Mouse (Mus musculus): ENCODE measurements at regions not wholly inside any gene's neighbourhood (a gene's known extent, or its start where the extent isn't known, plus 50 kb on each side); places are given as distances from the start of the nearest gene placed in this dataset.
"Not testable (repeated sequence)": the region's sequence is repeated elsewhere in the genome, so short reads cannot be mapped to it uniquely, and the experiment has no call there.

DNA sequence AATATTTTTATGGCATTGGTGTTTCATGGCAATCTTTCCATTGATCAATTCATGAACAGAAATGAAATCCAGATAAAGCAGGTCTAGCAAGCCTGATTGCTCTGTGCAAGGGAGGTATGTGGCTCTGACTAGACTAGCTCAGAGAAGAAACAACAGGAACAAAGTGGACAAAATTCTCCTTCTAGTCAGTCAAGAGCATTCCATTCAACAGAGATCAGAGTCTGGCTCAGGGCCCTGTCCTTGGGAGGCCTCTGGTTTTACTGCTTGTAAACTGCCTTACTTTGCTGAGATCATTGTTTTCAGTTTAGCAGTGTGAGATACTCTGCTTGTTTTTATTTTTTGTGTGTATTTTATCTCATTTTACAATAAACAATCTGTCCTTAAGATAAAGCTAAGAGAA is 607.2 kb downstream of the Anxa1 start (continued):
- no peak for TF ChIP-seq EP300 (IDR thresholded peaks at IDR 0.05; ENCODE audit: low read depth in 1 of 2, low read length in 2 of 2)
- no peak for TF ChIP-seq POLR2AphosphoS5 (IDR thresholded peaks at IDR 0.05; ENCODE audit: borderline replicate concordance, low read depth, low read length)
- no peak for TF ChIP-seq MAFK (IDR thresholded peaks at IDR 0.05; ENCODE audit: borderline replicate concordance, low read depth, low read length)
- no peak for TF ChIP-seq MAX (IDR thresholded peaks at IDR 0.05; ENCODE audit: low read length)
- TF ChIP-seq ZNF384 (IDR thresholded peaks at IDR 0.05; ENCODE audit: low read depth, low read length): no peak

DNA sequence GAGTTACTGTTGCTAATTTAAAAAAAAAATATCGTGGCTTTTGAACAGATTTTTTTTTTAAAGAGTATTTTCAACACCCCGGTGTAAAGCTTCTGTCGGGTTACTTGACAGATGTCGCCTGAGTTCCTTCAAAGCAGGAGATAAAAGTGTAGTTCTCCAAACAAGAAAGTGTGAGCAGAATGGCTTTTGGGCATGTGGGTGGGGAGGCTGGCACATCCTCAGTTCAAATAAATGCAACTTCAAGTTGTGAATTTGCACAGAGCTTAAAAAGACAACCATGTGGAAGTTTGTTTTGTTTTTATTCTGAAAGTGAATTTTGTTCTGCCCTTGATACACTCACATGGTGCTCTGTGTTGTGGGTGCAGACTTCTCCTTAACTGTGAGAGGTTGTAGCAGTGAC is 612.9 kb downstream of the Anxa1 start:
- no peak for TF ChIP-seq E2F4 (IDR thresholded peaks at IDR 0.05; ENCODE audit: borderline replicate concordance, low read depth, low read length)
- Histone ChIP-seq H3K27me3 (ENCODE audit: control insufficient read depth in 1 of 2, insufficient read depth in 2 of 2, low read length in 2 of 2) (no peaks in the 10 kb centered on the region), H3K36me3 (ENCODE audit: control insufficient read depth in 1 of 2, insufficient read depth in 2 of 2, low read length in 2 of 2) (no peaks in the 10 kb centered on the region), H3K79me2 (ENCODE audit: control insufficient read depth, insufficient read depth, low read length, poor library complexity) (no peaks in the 10 kb centered on the region), H3K9me3 (replicated peaks; ENCODE audit: insufficient read depth, low read length) (no peaks in the 10 kb centered on the region), H3K27ac (ENCODE audit: control insufficient read depth, low read depth, low read length) (no peak overlapping the region), H3K4me3 (ENCODE audit: control insufficient read depth in 1 of 2, insufficient read depth in 1 of 2, low read depth in 2 of 2, low read length in 2 of 2) (no peak overlapping the region), H3K9ac (ENCODE audit: control insufficient read depth, low read depth, low read length, poor library complexity, severe bottlenecking) (no peak overlapping the region), H3K4me1 (ENCODE audit: control insufficient read depth in 1 of 2, insufficient read depth in 2 of 2, low read length in 2 of 2) (no peaks in the 10 kb centered on the region)
- no peak for DNase-seq (ENCODE audit: low read depth, low spot score)

DNA sequence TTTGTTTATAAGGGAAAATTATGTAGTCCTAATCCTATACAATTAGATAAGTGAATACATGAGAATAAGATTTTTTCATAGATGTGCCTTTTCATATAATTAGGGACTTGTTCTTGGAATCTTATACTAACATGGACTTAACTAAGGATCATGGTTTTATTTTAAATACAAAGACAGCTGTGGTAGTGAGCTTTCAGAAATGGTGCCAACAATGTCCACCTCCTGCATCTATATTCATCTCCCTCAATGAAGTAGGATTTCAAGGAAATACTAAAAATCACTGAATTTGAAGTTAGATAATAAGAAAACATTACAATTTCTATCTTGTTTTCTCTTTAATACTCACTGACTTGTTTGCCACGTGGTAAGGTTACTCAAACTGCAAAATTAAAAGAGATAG is 619.8 kb downstream of the Anxa1 start:
- no peaks in the 10 kb centered on the region for H3K36me3 ChIP-seq (ENCODE audit: control insufficient read depth in 1 of 2, insufficient read depth in 2 of 2, low read length in 2 of 2)
- H3K27me3 ChIP-seq (ENCODE audit: control insufficient read depth in 1 of 2, insufficient read depth in 2 of 2, low read length in 2 of 2): no peaks in the 10 kb centered on the region
- no peaks in the 10 kb centered on the region for H3K79me2 ChIP-seq (ENCODE audit: control insufficient read depth, insufficient read depth, low read length, poor library complexity)
- H3K9ac ChIP-seq (ENCODE audit: control insufficient read depth, low read depth, low read length, poor library complexity, severe bottlenecking): no peak overlapping the region
- TF ChIP-seq MEF2A (IDR thresholded peaks at IDR 0.05; ENCODE audit: extremely low read depth, insufficient replicate concordance, low read depth, low read length, poor library complexity, severe bottlenecking): no peak
- TF ChIP-seq ELF1 (IDR thresholded peaks at IDR 0.05; ENCODE audit: low read depth, low read length): no peak
- no peak for TF ChIP-seq SIN3A (IDR thresholded peaks at IDR 0.05; ENCODE audit: low read length)
- TF ChIP-seq HCFC1 (IDR thresholded peaks at IDR 0.05; ENCODE audit: low read depth, low read length): no peak
- TF ChIP-seq KAT2A (conservative IDR thresholded peaks at IDR 0.05; ENCODE audit: low read depth, low read length): no peak
- no peak for TF ChIP-seq BHLHE40 (IDR thresholded peaks at IDR 0.05; ENCODE audit: borderline replicate concordance, low read depth, low read length)
- no peak for TF ChIP-seq USF2 (IDR thresholded peaks at IDR 0.05; ENCODE audit: borderline replicate concordance in 1 of 2, insufficient read depth in 1 of 2, low read depth in 1 of 2, low read length in 2 of 2)
- no peak for TF ChIP-seq MAX (IDR thresholded peaks at IDR 0.05; ENCODE audit: low read length)
- TF ChIP-seq E2F4 (IDR thresholded peaks at IDR 0.05; ENCODE audit: borderline replicate concordance, low read depth, low read length): no peak
- no peak for TF ChIP-seq CTCF (IDR thresholded peaks at IDR 0.05 in 2 of 3, conservative IDR thresholded peaks at IDR 0.05 in 1 of 3; ENCODE audit: control insufficient read depth in 1 of 3, insufficient read depth in 1 of 3, low read depth in 2 of 3, low read length in 3 of 3, poor library complexity in 1 of 3, severe bottlenecking in 1 of 3)
- no peak for TF ChIP-seq CHD2 (IDR thresholded peaks at IDR 0.05; ENCODE audit: low read length)
- no peak for TF ChIP-seq MYB (IDR thresholded peaks at IDR 0.05; ENCODE audit: low read depth, low read length)
- TF ChIP-seq POLR2AphosphoS2 (IDR thresholded peaks at IDR 0.05; ENCODE audit: low read length): no peak
- no peak for TF ChIP-seq UBTF (IDR thresholded peaks at IDR 0.05; ENCODE audit: borderline replicate concordance, insufficient read depth, low read depth, low read length)
- TF ChIP-seq RCOR1 (IDR thresholded peaks at IDR 0.05; ENCODE audit: low read depth, low read length): no peak
- no peak overlapping the region for H3K4me3 ChIP-seq (ENCODE audit: control insufficient read depth in 1 of 2, insufficient read depth in 1 of 2, low read depth in 2 of 2, low read length in 2 of 2)
- H3K4me1 ChIP-seq (ENCODE audit: control insufficient read depth in 1 of 2, insufficient read depth in 2 of 2, low read length in 2 of 2): no peaks in the 10 kb centered on the region
- DNase-seq (ENCODE audit: low read depth, low spot score): no peak
- no peak overlapping the region for H3K27ac ChIP-seq (ENCODE audit: control insufficient read depth, low read depth, low read length)
- no peaks in the 10 kb centered on the region for H3K9me3 ChIP-seq (replicated peaks; ENCODE audit: insufficient read depth, low read length)

DNA sequence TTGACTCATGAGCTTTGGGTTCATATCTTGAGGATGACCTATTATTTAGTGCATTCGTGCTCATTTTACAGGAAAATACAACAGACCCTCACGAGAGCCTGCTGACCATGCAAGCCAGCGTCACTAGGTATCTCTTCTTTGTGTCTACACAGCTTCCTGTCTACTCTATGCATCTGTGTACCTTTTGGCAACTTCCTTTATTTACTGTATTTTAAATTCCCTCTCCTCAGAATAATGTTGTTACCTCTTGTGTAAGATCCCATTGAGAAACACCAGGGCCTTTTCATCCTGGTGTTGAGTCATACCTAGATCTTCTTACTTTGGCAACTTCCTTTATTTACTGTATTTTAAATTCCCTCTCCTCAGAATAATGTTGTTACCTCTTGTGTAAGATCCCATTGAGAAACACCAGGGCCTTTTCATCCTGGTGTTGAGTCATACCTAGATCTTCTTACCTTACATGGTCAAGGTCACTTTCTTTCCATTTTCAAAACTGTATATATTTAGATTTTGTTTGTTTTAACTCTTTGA is 639.1 kb upstream of the Rorb start:
- not testable (repeated sequence) for H3K4me1 ChIP-seq (ENCODE audit: control insufficient read depth in 1 of 2, insufficient read depth in 2 of 2, low read length in 2 of 2); H3K4me3 ChIP-seq (ENCODE audit: control insufficient read depth in 1 of 2, insufficient read depth in 1 of 2, low read depth in 2 of 2, low read length in 2 of 2); H3K9ac ChIP-seq (ENCODE audit: control insufficient read depth, low read depth, low read length, poor library complexity, severe bottlenecking); DNase-seq (ENCODE audit: low read depth, low spot score); H3K36me3 ChIP-seq (ENCODE audit: control insufficient read depth in 1 of 2, insufficient read depth in 2 of 2, low read length in 2 of 2); H3K27me3 ChIP-seq (ENCODE audit: control insufficient read depth in 1 of 2, insufficient read depth in 2 of 2, low read length in 2 of 2); H3K27ac ChIP-seq (ENCODE audit: control insufficient read depth, low read depth, low read length); H3K79me2 ChIP-seq (ENCODE audit: control insufficient read depth, insufficient read depth, low read length, poor library complexity); H3K9me3 ChIP-seq (replicated peaks; ENCODE audit: insufficient read depth, low read length)
